Mouse (Mus musculus) liver, postnatal 0 days (tissue): ENCODE measurements around the gene Vwf.

Experiments
- CTCF ChIP-seq: sonication (generic); IDR thresholded peaks from 2 replicates; pipeline ENCODE4 v1.5.1; 2016; ENCODE audit warnings: antibody characterized with exemption, low read depth
- EP300 ChIP-seq: IDR thresholded peaks from 2 replicates; pipeline ENCODE4 v1.6.1; 2016; ENCODE audit warnings: antibody characterized with exemption, low read depth, mild to moderate bottlenecking

DNA sequence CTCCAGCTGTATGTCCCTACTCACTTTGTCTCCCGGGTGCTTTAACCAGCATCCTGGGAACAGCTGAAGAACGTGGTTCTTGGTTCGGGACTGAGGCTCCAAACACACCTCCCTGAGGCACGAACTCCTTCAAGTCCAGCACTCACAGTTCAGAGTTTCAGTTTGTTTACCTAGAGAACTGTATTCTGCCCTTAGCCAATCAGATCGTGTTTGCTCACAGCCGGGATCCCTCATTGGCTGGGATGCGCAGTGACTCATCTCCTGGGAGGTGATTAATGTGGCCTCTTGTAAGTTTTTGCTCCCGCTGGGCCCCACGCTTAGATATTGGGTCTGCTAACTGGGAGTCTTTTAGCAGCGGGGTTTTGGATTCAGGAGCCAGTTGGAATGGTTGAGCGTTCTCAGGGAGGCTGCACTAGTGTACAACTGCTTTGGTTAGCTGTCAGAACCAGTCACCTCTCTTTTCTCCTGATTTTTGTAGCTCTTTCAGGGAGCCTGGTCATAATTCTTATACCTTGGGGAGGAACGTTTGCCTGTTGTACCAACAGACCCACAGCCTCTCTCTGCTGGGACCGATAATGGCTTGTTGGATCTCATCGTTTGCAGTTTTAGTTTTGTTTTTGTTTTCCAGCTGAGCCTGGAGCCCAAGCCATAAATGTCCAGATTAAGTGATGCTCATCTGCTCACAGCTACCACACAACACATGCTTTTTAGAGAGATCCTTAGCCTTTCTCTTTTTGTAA is 26.8 kb downstream of the Vwf start:
- TF ChIP-seq CTCF: no peak
- TF ChIP-seq EP300: no peak; the same call in 1 of the 2 replicates
